ENCODE assay signal across 8 mouse cellular contexts in genomic region chr1:151342968-151343367, GRCm38 (mm10). TPM values are rescaled to one million over a fixed set of nuclear protein-coding genes. Genes with fewer than 3 reads are reported as not detected.
DNase-seq lines count a peak whose midpoint lies in the region; ATAC-seq lines count a peak whose summit lies in the region.

No protein-coding gene starts in this region.

- H3K4me1 ChIP-seq in neural tube, embryonic 11.5 days (ENCODE audit: control insufficient read depth, insufficient read depth, low read length): peaks cover 23% of the 10 kb centered on the region
- peaks cover 30% of the 10 kb centered on the region for H3K4me1 ChIP-seq in forebrain, embryonic 15.5 days

- H3K27ac ChIP-seq in neural tube, embryonic 11.5 days (ENCODE audit: low read depth, low read length): no peak overlapping the region
- peak overlapping the region; percentile 15; the same call in 1 of the 2 replicates for H3K27ac ChIP-seq in forebrain, embryonic 15.5 days (replicated peaks)

- no peak overlapping the region for H3K9ac ChIP-seq in neural tube, embryonic 11.5 days (ENCODE audit: low read length)
- no peak overlapping the region; the same call in 1 of the 2 replicates for H3K9ac ChIP-seq in forebrain, embryonic 15.5 days (replicated peaks)

- WGBS in neural tube, embryonic 11.5 days: 28% methylated on average over 6 of the region's 6 CpGs
- WGBS in forebrain, embryonic 15.5 days: 25% methylated on average over 6 of the region's 6 CpGs

- no peak for ATAC-seq in neural tube, embryonic 11.5 days (ENCODE audit: insufficient read depth, low FRiP score, low TSS enrichment)
- ATAC-seq in forebrain, embryonic 15.5 days (replicated peaks): no peak
- no peak for ATAC-seq in CD4-positive, CD25-positive, alpha-beta regulatory T cell, adult 4 months

- no peak for DNase-seq in neural tube, embryonic 11.5 days (ENCODE audit: low spot score)
- DNase-seq in neural tube, embryonic 10.5 days (ENCODE audit: extremely low spot score, low spot score): no peak
- peak; percentile 65 for DNase-seq in kidney, adult 18-20 months
- DNase-seq in lung, postnatal 10 days: peak; percentile 25
- no peak for DNase-seq in thymus, adult 18-20 months
- DNase-seq in adrenal gland, postnatal 4 days (ENCODE audit: low spot score in 2 of 2): no peak

- no peak overlapping the region for H3K4me3 ChIP-seq in neural tube, embryonic 11.5 days (ENCODE audit: low read depth, low read length)
- H3K4me3 ChIP-seq in forebrain, embryonic 15.5 days: peak overlapping the region; percentile 90

- H3K27me3 ChIP-seq in neural tube, embryonic 11.5 days (ENCODE audit: control insufficient read depth, insufficient read depth, low read length): no peaks in the 10 kb centered on the region
- no peaks in the 10 kb centered on the region for H3K27me3 ChIP-seq in forebrain, embryonic 15.5 days

- H3K9me3 ChIP-seq in neural tube, embryonic 11.5 days (ENCODE audit: control insufficient read depth, low read length): no peaks in the 10 kb centered on the region
- H3K9me3 ChIP-seq in forebrain, embryonic 15.5 days: no peaks in the 10 kb centered on the region

- no peaks in the 10 kb centered on the region for H3K36me3 ChIP-seq in neural tube, embryonic 11.5 days (ENCODE audit: control insufficient read depth, insufficient read depth, low read length)
- no peaks in the 10 kb centered on the region for H3K36me3 ChIP-seq in forebrain, embryonic 15.5 days

- 0 out of 2 replicates have a peak overlapping the region, but pooled peaks have one; percentile 0 for H3K4me2 ChIP-seq in neural tube, embryonic 11.5 days (ENCODE audit: low read depth)
- peak overlapping the region; percentile 55; the same call in 1 of the 2 replicates for H3K4me2 ChIP-seq in forebrain, embryonic 15.5 days (replicated peaks)

RNA-seq across cellular contexts. Expression of gene Ivns1abp, which starts 1.3 kb away (rescaled TPM):
- polyA plus RNA-seq in neural tube, embryonic 11.5 days (2014; fragmentation: Nextera tagmentation; extraction: Ambion mirVana): 426 and 444 TPM in 2 replicates
- 365 and 380 TPM in 2 replicates for polyA plus RNA-seq in forebrain, embryonic 15.5 days (2015; fragmentation: Nextera tagmentation; extraction: Ambion mirVana)
- polyA plus RNA-seq in CD4-positive, CD25-positive, alpha-beta regulatory T cell, adult 4 months (2017; shearing (Covaris generic)): 100 to 1,000 TPM; 108 to 127 TPM
- 100 to 1,000 TPM; 127 to 187 TPM for total RNA-seq in adrenal gland, postnatal 4 days (2021)

Comparison
In these comparisons a context has a peak if more than half of its experiments do, and no peak if none do; other contexts are left out.
1. DNase-seq: peak in kidney, adult 18-20 months (single experiment) and lung, postnatal 10 days (single experiment); none in neural tube, embryonic 11.5 days (single experiment), neural tube, embryonic 10.5 days (single experiment), thymus, adult 18-20 months (0 of 2) and adrenal gland, postnatal 4 days (0 of 2).